Mouse (Mus musculus): ENCODE results near the gene Ppp1r14d. TPM values are rescaled to one million over a fixed set of nuclear protein-coding genes. Genes with fewer than 3 reads are reported as not detected.

Gene Ppp1r14d
- total RNA-seq, 4 experiments from 2014 or later, result not detected

- no peak for DNase-seq (ENCODE audit: low spot score in 2 of 2)
These were observed 7.6 kb upstream of the Ppp1r14d start, which contains the start of gene Spint1 for GRCm38 (mm10) chr2:119237210-119237870. Gene Spint1, plus strand, starts transcription at chr2:119237362.

DNA sequence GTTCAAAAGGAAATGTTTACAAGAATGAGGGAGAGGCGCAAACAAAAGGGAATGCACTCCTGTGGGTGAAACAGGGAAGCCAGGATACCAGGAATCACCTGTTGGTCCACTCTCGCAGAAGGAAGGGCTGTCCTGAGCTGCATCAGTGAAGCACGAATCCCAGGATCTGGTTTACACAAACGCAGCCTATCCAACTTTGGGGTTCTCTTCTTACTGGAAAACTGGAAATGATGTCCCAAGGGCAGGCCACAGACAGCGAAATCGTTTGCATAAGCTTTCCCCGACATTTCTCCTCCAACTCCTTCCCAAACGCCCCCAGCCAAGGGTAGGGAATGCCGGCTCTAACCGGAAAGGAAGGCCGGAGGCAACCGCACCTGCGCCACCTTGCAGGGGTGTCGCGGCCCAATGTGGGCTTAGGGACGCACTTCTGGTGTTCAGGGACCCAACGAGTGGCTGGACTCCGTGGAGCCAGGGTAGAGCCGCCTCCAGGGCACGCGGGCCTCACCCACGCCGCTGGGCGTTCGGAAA lies 7.0 kb upstream of the Ppp1r14d start:
- DNase-seq (ENCODE audit: low spot score in 2 of 2), result no peak

- no peak for DNase-seq (ENCODE audit: low spot score in 2 of 2)
These were observed 20.6 kb downstream of the Ppp1r14d start for GRCm38 (mm10) chr2:119209176-119209507.

GRCm38 (mm10) chr2:119208344-119209175 lies 21.1 kb downstream of the Ppp1r14d start, which contains the start of the genes Zfyve19 and Dnajc17:
Gene Zfyve19, plus strand, starts transcription at chr2:119208617.
Gene Dnajc17, minus strand, starts transcription at chr2:119208795.
- DNase-seq (ENCODE audit: low spot score in 2 of 2), result peak; percentile 92 to 97

GRCm38 (mm10) chr2:119207961-119208343 lies 21.8 kb downstream of the Ppp1r14d start:
- no peak for DNase-seq (ENCODE audit: low spot score in 2 of 2)

GRCm38 (mm10) chr2:119203871-119204460 lies 25.7 kb downstream of the Ppp1r14d start:
- DNase-seq (ENCODE audit: low spot score in 2 of 2), result no peak

- DNase-seq (ENCODE audit: low spot score in 2 of 2), result no peak
These were observed 26.7 kb downstream of the Ppp1r14d start for GRCm38 (mm10) chr2:119202914-119203453.

DNA sequence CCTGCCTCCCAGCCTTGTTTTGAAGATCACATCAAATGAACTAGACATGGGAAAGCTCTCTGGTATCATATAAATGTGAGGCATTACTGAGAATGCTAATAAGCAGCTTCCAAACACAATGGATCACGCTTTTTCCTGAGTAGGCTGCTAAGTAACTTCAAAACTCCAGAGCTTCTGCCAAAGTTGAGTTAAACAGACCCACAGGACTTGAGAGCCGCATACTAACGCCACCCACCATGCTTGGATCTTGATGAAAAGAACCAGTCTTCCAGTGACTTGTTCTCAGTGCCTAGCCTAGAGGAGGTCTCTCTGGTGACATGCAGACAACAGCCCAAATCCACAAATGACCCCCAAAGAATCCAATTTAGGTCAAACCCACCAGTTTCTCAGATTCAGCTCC lies 30.8 kb downstream of the Ppp1r14d start:
- DNase-seq (ENCODE audit: low spot score in 2 of 2), result no peak

- no peak for DNase-seq (ENCODE audit: low spot score in 2 of 2)
These were observed 31.7 kb downstream of the Ppp1r14d start for GRCm38 (mm10) chr2:119198049-119198448.

DNA sequence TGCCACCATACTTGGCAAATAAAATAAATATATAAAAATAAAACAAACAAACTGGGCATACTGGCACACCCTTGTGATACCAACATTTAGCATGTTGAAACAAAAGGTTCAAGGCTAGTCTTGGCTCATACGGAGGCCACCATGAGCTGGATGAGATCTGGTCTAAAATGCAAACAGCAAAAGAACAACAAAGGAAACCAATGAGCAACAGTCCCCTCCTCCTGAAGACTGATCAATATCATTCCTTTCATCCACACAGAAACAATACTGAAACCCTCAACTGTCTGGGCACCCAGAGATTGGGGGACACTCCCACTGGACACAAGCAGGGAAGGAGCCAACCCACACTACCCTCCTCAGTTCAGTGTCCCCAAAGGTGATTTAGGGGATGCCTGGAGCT lies 32.2 kb downstream of the Ppp1r14d start:
- no peak for DNase-seq (ENCODE audit: low spot score in 2 of 2)

DNA sequence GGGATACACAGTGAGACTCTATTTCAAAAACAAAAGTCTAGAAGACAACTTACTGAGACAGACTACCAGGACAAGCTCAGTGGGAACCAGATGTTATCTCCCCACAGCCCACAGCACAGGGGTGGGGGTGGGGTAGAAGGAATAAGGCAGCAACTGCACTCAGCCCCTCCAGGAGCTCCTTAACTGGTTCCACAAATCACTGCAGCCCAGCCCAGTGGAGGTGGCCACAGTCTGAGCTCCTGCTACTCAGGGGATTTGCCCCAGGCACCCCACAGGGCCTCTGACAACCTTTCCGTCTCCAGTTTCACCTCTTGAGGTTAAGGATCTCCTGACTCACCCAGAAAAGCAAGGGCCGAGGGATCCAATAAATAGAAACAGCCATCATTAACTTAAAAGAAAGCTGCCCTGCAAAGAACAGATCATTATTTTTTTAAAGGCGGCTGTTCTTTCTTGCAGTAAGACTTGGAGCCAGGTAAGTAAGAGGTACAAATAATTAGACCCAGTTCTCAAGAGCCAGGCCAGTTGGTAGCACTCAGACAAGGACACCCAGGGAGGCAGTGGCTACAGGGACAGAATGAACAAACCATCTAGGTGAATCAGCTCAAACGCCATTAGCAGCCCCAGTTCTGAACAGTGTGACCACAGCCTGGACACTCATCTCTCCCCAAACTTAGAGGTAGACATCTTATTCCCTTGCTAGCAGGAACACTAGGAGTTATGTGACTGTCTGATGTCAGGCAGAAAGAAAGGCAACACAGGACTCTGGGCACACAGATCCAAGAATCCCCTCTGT lies 33.2 kb downstream of the Ppp1r14d start:
- no peak for DNase-seq (ENCODE audit: low spot score in 2 of 2)

- no peak for DNase-seq (ENCODE audit: low spot score in 2 of 2)
These were observed 35.6 kb downstream of the Ppp1r14d start for GRCm38 (mm10) chr2:119194140-119194539.

DNA sequence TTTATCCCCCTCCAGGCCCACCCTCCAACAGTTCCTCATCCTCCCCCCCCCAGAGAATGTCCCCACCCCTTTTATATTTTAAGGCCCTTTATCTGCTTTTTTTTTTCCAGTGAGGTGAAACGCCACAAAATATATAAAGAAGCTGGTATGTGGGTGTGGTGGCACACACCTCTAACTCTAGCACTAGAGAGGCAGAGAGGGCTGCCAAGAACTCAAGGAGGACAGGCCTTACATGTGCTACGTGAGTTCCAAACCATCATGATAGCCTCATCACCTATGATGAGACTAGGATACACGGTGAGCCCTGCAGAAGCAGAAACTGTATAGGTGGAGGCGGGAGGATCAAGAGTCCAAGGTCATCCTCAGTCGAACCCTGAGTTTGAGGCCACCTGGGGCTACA lies 38.7 kb downstream of the Ppp1r14d start:
- no peak for DNase-seq (ENCODE audit: low spot score in 2 of 2)

GRCm38 (mm10) chr2:119189029-119189710 lies 40.5 kb downstream of the Ppp1r14d start:
- peak; percentile 56 to 76 for DNase-seq (ENCODE audit: low spot score in 2 of 2)

- no peak for DNase-seq (ENCODE audit: low spot score in 2 of 2)
These were observed 46.8 kb downstream of the Ppp1r14d start for GRCm38 (mm10) chr2:119182914-119183313.

GRCm38 (mm10) chr2:119177384-119177939 lies 52.2 kb downstream of the Ppp1r14d start:
- DNase-seq (ENCODE audit: low spot score in 2 of 2), result no peak

- no peak for DNase-seq (ENCODE audit: low spot score in 2 of 2)
These were observed 52.9 kb downstream of the Ppp1r14d start for GRCm38 (mm10) chr2:119176761-119177160.

GRCm38 (mm10) chr2:119175614-119176013 lies 54.1 kb downstream of the Ppp1r14d start:
- no peak for DNase-seq (ENCODE audit: low spot score in 2 of 2)

- no peak for DNase-seq (ENCODE audit: low spot score in 2 of 2)
These were observed 54.8 kb downstream of the Ppp1r14d start for GRCm38 (mm10) chr2:119174866-119175265.
